Mouse (Mus musculus) myocyte (in vitro differentiated cells): ENCODE measurements around the gene Ric1. TPM values are rescaled to one million over a fixed set of nuclear protein-coding genes. Genes with fewer than 3 reads are reported as not detected.

Experiments used
- H3K27me3 ChIP-seq: one replicate; pipeline ENCODE4 v1.6.1; 2011; ENCODE audit not compliant: control insufficient read depth, insufficient read depth, insufficient read length
- H3K36me3 ChIP-seq: one replicate; pipeline ENCODE4 v1.6.1; 2011; ENCODE audit not compliant: control insufficient read depth, insufficient read depth
- H3K4me2 ChIP-seq: one replicate; pipeline ENCODE4 v1.6.1; 2011; ENCODE audit warnings: low read depth, control low read depth
- H3K4me3 ChIP-seq: one replicate; pipeline ENCODE4 v1.5.1; 2011; ENCODE audit warnings: mild to moderate bottlenecking, control low read depth, moderate library complexity
- H3K79me2 ChIP-seq: one replicate; pipeline ENCODE4 v1.6.1; 2011; ENCODE audit not compliant: control insufficient read depth, insufficient read depth
- H3ac ChIP-seq: one replicate; pipeline ENCODE4 v1.6.1; 2011; ENCODE audit not compliant: control insufficient read depth, insufficient read length
- CEBPB ChIP-seq: IDR thresholded peaks from 2 replicates; pipeline ENCODE4 v1.6.1; 2011; ENCODE audit warnings: mild to moderate bottlenecking, moderate library complexity; ENCODE audit not compliant: poor library complexity, insufficient read depth, severe bottlenecking
- E2F4 ChIP-seq: IDR thresholded peaks from one replicate; pipeline ENCODE4 v1.6.1; 2011; ENCODE audit warnings: mild to moderate bottlenecking, control low read depth, moderate library complexity; ENCODE audit not compliant: insufficient read depth
- MAX ChIP-seq: IDR thresholded peaks from one replicate; pipeline ENCODE4 v1.6.1; 2011; ENCODE audit warnings: low read depth, mild to moderate bottlenecking, control low read depth
- MYOD1 ChIP-seq, 3 experiments: IDR thresholded peaks; one replicate each; pipeline ENCODE4 v1.6.1; 2011; ENCODE audit warnings: control low read depth in 2 of 3, low read depth in 2 of 3, mild to moderate bottlenecking in 2 of 3, moderate library complexity in 1 of 3; ENCODE audit not compliant: insufficient read length in 2 of 3, control insufficient read depth in 1 of 3
- MYOG ChIP-seq, 3 experiments: IDR thresholded peaks; one replicate each; pipeline ENCODE4 v1.6.1; 2011; ENCODE audit warnings: control low read depth in 2 of 3, low read depth in 2 of 3, mild to moderate bottlenecking in 2 of 3; ENCODE audit not compliant: insufficient read length in 2 of 3, control insufficient read depth in 1 of 3, insufficient read depth in 1 of 3
- POLR2A ChIP-seq: IDR thresholded peaks from one replicate; pipeline ENCODE4 v1.6.1; 2011; ENCODE audit warnings: low read depth, mild to moderate bottlenecking, control low read depth, moderate library complexity; ENCODE audit not compliant: insufficient read length
- POLR2AphosphoS2 ChIP-seq: IDR thresholded peaks from one replicate; pipeline ENCODE4 v1.6.1; 2011; ENCODE audit warnings: low read depth, control low read depth; ENCODE audit not compliant: insufficient read length
- REST ChIP-seq: IDR thresholded peaks from one replicate; pipeline ENCODE4 v1.6.1; 2011; ENCODE audit warnings: mild to moderate bottlenecking, control low read depth, moderate library complexity; ENCODE audit not compliant: insufficient read depth, insufficient read length
- SRF ChIP-seq: IDR thresholded peaks from one replicate; pipeline ENCODE4 v1.6.1; 2011; ENCODE audit warnings: low read depth; ENCODE audit not compliant: control insufficient read depth, insufficient read length
- TCF12 ChIP-seq: IDR thresholded peaks from one replicate; pipeline ENCODE4 v1.6.1; 2011; ENCODE audit warnings: mild to moderate bottlenecking, control low read depth; ENCODE audit not compliant: poor library complexity, insufficient read depth, severe bottlenecking
- TCF3 ChIP-seq: IDR thresholded peaks from one replicate; pipeline ENCODE4 v1.6.1; 2011; ENCODE audit warnings: low read depth, control low read depth; ENCODE audit not compliant: insufficient read length
- USF1 ChIP-seq: IDR thresholded peaks from one replicate; pipeline ENCODE4 v1.6.1; 2011; ENCODE audit warnings: low read depth, mild to moderate bottlenecking, control low read depth, moderate library complexity
- polyA plus RNA-seq: library from polyadenylated mRNA; unstranded; fragments of >200 nt; fragmentation: generic; extraction: Trizol; gene quantifications from one replicate; pipeline ENCODE4 v1.2.1, GENCODE M21; 2012; ENCODE audit warnings: missing spikeins

Gene Ric1
- polyA plus RNA-seq, 1 experiment: 7.2 TPM

- Histone ChIP-seq H3K79me2 (no peaks in the 10 kb centered on the region), H3K36me3 (no peaks in the 10 kb centered on the region), H3K4me3 (peak within 1 kb of the TSS; percentile 42), H3K4me2 (peak within 1 kb of the TSS; percentile 83), H3K27me3 (no peaks in the 10 kb centered on the region), H3ac (peak within 1 kb of the TSS; percentile 78)
- no peak for TF ChIP-seq E2F4
- TF ChIP-seq USF1: no peak
- TF ChIP-seq MYOD1 (IDR thresholded peaks at IDR 0.05; ENCODE audit: control insufficient read depth in 1 of 3, insufficient read length in 2 of 3, low read depth in 2 of 3): peak in 1 of 3 experiments; percentile 28
- TF ChIP-seq MYOG (IDR thresholded peaks at IDR 0.05; ENCODE audit: control insufficient read depth in 1 of 3, insufficient read depth in 1 of 3, insufficient read length in 2 of 3, low read depth in 2 of 3): peak in 2 of 3 experiments; percentile 29 to 68
- TF ChIP-seq CEBPB: no peak
- TF ChIP-seq SRF: peak; percentile 52
- no peak for TF ChIP-seq REST
- no peak for TF ChIP-seq TCF3
- TF ChIP-seq POLR2A: peak; percentile 96
- TF ChIP-seq MAX: no peak
- TF ChIP-seq POLR2AphosphoS2: peak; percentile 81
- TF ChIP-seq TCF12: no peak
Measured at GRCm38 (mm10) chr19:29647651-29648549, 125.8 kb downstream of the Ric1 start, which contains the start of gene Ermp1. Gene Ermp1 (minus strand): TSS chr19:29648415.

DNA sequence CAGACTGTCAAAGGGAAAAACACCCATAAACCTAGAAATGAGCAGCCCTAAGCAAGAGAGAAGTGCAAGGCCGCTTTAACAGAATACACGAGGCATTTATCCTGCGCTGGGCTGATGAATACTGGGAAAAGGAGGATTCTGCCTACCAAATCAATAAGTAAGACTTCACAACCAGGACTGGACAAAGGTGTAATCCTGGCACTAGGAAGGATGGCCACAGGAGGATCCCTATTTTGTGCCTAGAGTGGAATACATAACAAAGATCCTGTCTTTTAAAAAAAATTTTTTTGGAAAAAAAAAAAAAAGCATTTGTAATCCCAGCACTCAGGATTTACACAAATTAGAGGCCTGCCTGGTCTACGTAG, 126.5 kb downstream of the Ric1 start:
- Histone ChIP-seq H3ac (peak overlapping the region; percentile 78), H3K79me2 (no peaks in the 10 kb centered on the region), H3K27me3 (no peaks in the 10 kb centered on the region), H3K4me2 (no peak overlapping the region), H3K4me3 (peak overlapping the region; percentile 42), H3K36me3 (no peaks in the 10 kb centered on the region)
- TF ChIP-seq CEBPB (no peak), MAX (no peak), MYOG (IDR thresholded peaks at IDR 0.05; ENCODE audit: control insufficient read depth in 1 of 3, insufficient read depth in 1 of 3, insufficient read length in 2 of 3, low read depth in 2 of 3) (no peak), TCF3 (no peak), MYOD1 (IDR thresholded peaks at IDR 0.05; ENCODE audit: control insufficient read depth in 1 of 3, insufficient read length in 2 of 3, low read depth in 2 of 3) (no peak), USF1 (no peak), POLR2AphosphoS2 (no peak), SRF (no peak), TCF12 (no peak), POLR2A (no peak), REST (no peak), E2F4 (no peak)

DNA sequence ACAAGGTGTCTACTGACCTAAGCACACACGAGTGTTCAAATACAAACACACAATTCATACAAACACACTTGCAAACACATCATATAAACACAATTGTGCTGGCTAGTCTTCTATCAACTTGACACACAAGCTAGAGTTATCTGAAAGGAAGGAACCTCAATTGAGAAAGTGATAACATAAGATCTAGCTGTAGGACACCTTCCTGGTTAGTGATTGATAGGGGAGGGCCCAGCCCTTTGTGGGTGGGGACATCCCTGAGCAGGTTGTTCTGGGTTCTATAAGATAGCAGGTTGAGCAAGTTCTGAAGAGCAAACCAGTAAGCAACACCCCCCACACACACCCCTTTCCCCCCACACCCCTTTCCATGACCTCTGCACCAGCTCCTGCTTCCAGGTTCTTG, 127.6 kb downstream of the Ric1 start:
- H3K36me3 ChIP-seq: no peaks in the 10 kb centered on the region
- no peak overlapping the region for H3K4me2 ChIP-seq
- no peaks in the 10 kb centered on the region for H3K27me3 ChIP-seq
- H3K4me3 ChIP-seq: no peak overlapping the region
- H3ac ChIP-seq: no peak overlapping the region
- no peak for TF ChIP-seq USF1
- no peak for TF ChIP-seq POLR2A
- no peak for TF ChIP-seq REST
- no peak for TF ChIP-seq MYOG (IDR thresholded peaks at IDR 0.05; ENCODE audit: control insufficient read depth in 1 of 3, insufficient read depth in 1 of 3, insufficient read length in 2 of 3, low read depth in 2 of 3)
- no peak for TF ChIP-seq MYOD1 (IDR thresholded peaks at IDR 0.05; ENCODE audit: control insufficient read depth in 1 of 3, insufficient read length in 2 of 3, low read depth in 2 of 3)
- no peak for TF ChIP-seq SRF
- no peak for TF ChIP-seq POLR2AphosphoS2
- no peak for TF ChIP-seq E2F4
- no peak for TF ChIP-seq CEBPB
- no peak for TF ChIP-seq TCF12
- TF ChIP-seq TCF3: no peak
- no peak for TF ChIP-seq MAX
- no peaks in the 10 kb centered on the region for H3K79me2 ChIP-seq

- no peak overlapping the region for H3ac ChIP-seq
- H3K4me3 ChIP-seq: no peak overlapping the region
- no peaks in the 10 kb centered on the region for H3K36me3 ChIP-seq
- H3K4me2 ChIP-seq: peak overlapping the region; percentile 39
- TF ChIP-seq MYOG (IDR thresholded peaks at IDR 0.05; ENCODE audit: control insufficient read depth in 1 of 3, insufficient read depth in 1 of 3, insufficient read length in 2 of 3, low read depth in 2 of 3): no peak
- TF ChIP-seq REST: no peak
- no peak for TF ChIP-seq MAX
- no peak for TF ChIP-seq TCF3
- TF ChIP-seq MYOD1 (IDR thresholded peaks at IDR 0.05; ENCODE audit: control insufficient read depth in 1 of 3, insufficient read length in 2 of 3, low read depth in 2 of 3): no peak
- no peak for TF ChIP-seq TCF12
- no peak for TF ChIP-seq POLR2A
- TF ChIP-seq E2F4: no peak
- no peak for TF ChIP-seq CEBPB
- TF ChIP-seq SRF: no peak
- TF ChIP-seq USF1: no peak
- TF ChIP-seq POLR2AphosphoS2: no peak
- H3K79me2 ChIP-seq: no peaks in the 10 kb centered on the region
- no peaks in the 10 kb centered on the region for H3K27me3 ChIP-seq
Measured at GRCm38 (mm10) chr19:29653768-29654265, 131.7 kb downstream of the Ric1 start.
